Mouse (Mus musculus): ENCODE data around the gene Plcb2.

GRCm38 (mm10) chr2:118702883-118703761 lies 25.1 kb downstream of the Plcb2 start:
- TF ChIP-seq CTCF (IDR thresholded peaks at IDR 0.05; ENCODE audit: low read depth) (peak; percentile 34), EP300 (IDR thresholded peaks at IDR 0.05; ENCODE audit: low read depth) (no peak)

All from heart, postnatal 0 days (tissue).